21 mouse cellular contexts compared by ENCODE assay signal in genomic region chr14:8464401-8465154, GRCm38 (mm10).
DNase-seq lines count a peak whose midpoint lies in the region; ATAC-seq and TF ChIP-seq lines count a peak whose summit lies in the region.
"Had no signal": no experiment of that assay in that cellular context is flagged by ENCODE, and none has a peak within 500 bp of the region (broad histone marks: within the 10 kb centered on the region; RNA-seq: fewer than 3 reads in every experiment).

No protein-coding gene starts in this region.

- H3K4me2 ChIP-seq in embryonic facial prominence, embryonic 14.5 days (ENCODE audit: low read depth, low read length): no peak overlapping the region
- no peak overlapping the region for H3K4me2 ChIP-seq in hindbrain, postnatal 0 days (ENCODE audit: low read depth, low read length)
- H3K4me2 ChIP-seq in hindbrain, embryonic 12.5 days (replicated peaks): no peak overlapping the region
- no peak overlapping the region for H3K4me2 ChIP-seq in midbrain, postnatal 0 days (ENCODE audit: low read depth, low read length, poor library complexity, severe bottlenecking)
- no peak overlapping the region for H3K4me2 ChIP-seq in midbrain, embryonic 11.5 days
- H3K4me2 ChIP-seq: heart, embryonic 13.5 days; midbrain, embryonic 15.5 days had no signal

- H3K9ac ChIP-seq in embryonic facial prominence, embryonic 14.5 days (ENCODE audit: low read depth, low read length): no peak overlapping the region
- no peak overlapping the region for H3K9ac ChIP-seq in hindbrain, postnatal 0 days (replicated peaks; ENCODE audit: low read length)
- no peak overlapping the region for H3K9ac ChIP-seq in hindbrain, embryonic 12.5 days
- H3K9ac ChIP-seq in midbrain, postnatal 0 days (replicated peaks; ENCODE audit: low read length, poor library complexity, severe bottlenecking): no peak overlapping the region
- no peak overlapping the region for H3K9ac ChIP-seq in midbrain, embryonic 11.5 days (ENCODE audit: low read length)
- H3K9ac ChIP-seq: heart, embryonic 13.5 days; midbrain, embryonic 15.5 days had no signal

- H3K4me1 ChIP-seq in embryonic facial prominence, embryonic 14.5 days (ENCODE audit: control insufficient read depth, insufficient read depth, low read length): peaks cover 6% of the 10 kb centered on the region; the same call in 1 of the 2 replicates
- no peaks in the 10 kb centered on the region for H3K4me1 ChIP-seq in embryonic facial prominence, embryonic 10.5 days
- no peaks in the 10 kb centered on the region for H3K4me1 ChIP-seq in hindbrain, postnatal 0 days (ENCODE audit: insufficient read depth, low read length)
- H3K4me1 ChIP-seq in hindbrain, embryonic 12.5 days: no peaks in the 10 kb centered on the region
- H3K4me1 ChIP-seq in midbrain, postnatal 0 days (ENCODE audit: insufficient read depth, low read length): no peaks in the 10 kb centered on the region
- 0 out of 2 replicates have a peak, but pooled peaks cover 2% of the 10 kb centered on the region for H3K4me1 ChIP-seq in midbrain, embryonic 11.5 days (ENCODE audit: control insufficient read depth, insufficient read depth, low read length)

- ATAC-seq in embryonic facial prominence, embryonic 14.5 days (ENCODE audit: low read depth): no peak
- ATAC-seq in hindbrain, postnatal 0 days: peak; percentile 57; the same call in 1 of the 2 replicates
- ATAC-seq in hindbrain, embryonic 12.5 days (ENCODE audit: low FRiP score): no peak
- no peak for ATAC-seq in midbrain, postnatal 0 days (ENCODE audit: low FRiP score)
- ATAC-seq in midbrain, embryonic 11.5 days (ENCODE audit: low FRiP score): no peak
- ATAC-seq: midbrain, embryonic 15.5 days had no signal

- H3K27me3 ChIP-seq in embryonic facial prominence, embryonic 14.5 days (replicated peaks; ENCODE audit: control insufficient read depth, insufficient read depth, low read length): no peaks in the 10 kb centered on the region
- H3K27me3 ChIP-seq in embryonic facial prominence, embryonic 10.5 days (replicated peaks; ENCODE audit: low read depth, poor library complexity, severe bottlenecking): no peaks in the 10 kb centered on the region
- H3K27me3 ChIP-seq in hindbrain, postnatal 0 days (ENCODE audit: insufficient read depth, low read length): no peaks in the 10 kb centered on the region
- no peaks in the 10 kb centered on the region for H3K27me3 ChIP-seq in hindbrain, embryonic 12.5 days
- H3K27me3 ChIP-seq in midbrain, postnatal 0 days (ENCODE audit: insufficient read depth, low read length): no peaks in the 10 kb centered on the region
- H3K27me3 ChIP-seq in midbrain, embryonic 11.5 days (ENCODE audit: control insufficient read depth, insufficient read depth, low read length): no peaks in the 10 kb centered on the region
- H3K27me3 ChIP-seq: heart, embryonic 13.5 days; midbrain, embryonic 15.5 days had no signal

- DNase-seq in embryonic facial prominence, embryonic 14.5 days (ENCODE audit: low spot score): peak; percentile 28
- no peak for DNase-seq in embryonic facial prominence, embryonic 10.5 days (ENCODE audit: low spot score)
- DNase-seq in hindbrain, postnatal 0 days (ENCODE audit: low spot score): peak; percentile 67
- peak; percentile 70 for DNase-seq in midbrain, postnatal 0 days (ENCODE audit: low spot score)
- no peak for DNase-seq in midbrain, embryonic 11.5 days (ENCODE audit: low spot score, missing footprints)
- DNase-seq in telencephalon, adult 2 months (ENCODE audit: low read depth, low spot score): peak; percentile 34
- DNase-seq: adrenal gland, postnatal 25 days; gastrocnemius, postnatal 25 days; heart, adult 2 months; heart, postnatal 14 days; kidney, adult 2 months; kidney, postnatal 14 days; lung, postnatal 4 days; thymus, postnatal 25 days had no signal

- H3K27ac ChIP-seq in embryonic facial prominence, embryonic 14.5 days (replicated peaks; ENCODE audit: low read depth, low read length): no peak overlapping the region
- no peak overlapping the region for H3K27ac ChIP-seq in embryonic facial prominence, embryonic 10.5 days (replicated peaks)
- H3K27ac ChIP-seq in hindbrain, postnatal 0 days: peak overlapping the region; percentile 36; the same call in 1 of the 2 replicates
- no peak overlapping the region for H3K27ac ChIP-seq in hindbrain, embryonic 12.5 days
- no peak overlapping the region for H3K27ac ChIP-seq in midbrain, postnatal 0 days (ENCODE audit: low read depth, low read length)
- H3K27ac ChIP-seq in midbrain, embryonic 11.5 days (ENCODE audit: low read depth, low read length): no peak overlapping the region
- H3K27ac ChIP-seq: forebrain, embryonic 10.5 days; heart, adult 2 months; heart, embryonic 13.5 days; layer of hippocampus, adult 2 months; left cerebral cortex, adult 2 months; midbrain, embryonic 15.5 days had no signal

- 42% methylated on average over 14 of the region's 14 CpGs for WGBS in embryonic facial prominence, embryonic 14.5 days
- 71% methylated on average over 14 of the region's 14 CpGs for WGBS in embryonic facial prominence, embryonic 10.5 days
- 44% methylated on average over 14 of the region's 14 CpGs for WGBS in hindbrain, postnatal 0 days
- 74% methylated on average over 14 of the region's 14 CpGs for WGBS in hindbrain, embryonic 12.5 days
- WGBS in midbrain, postnatal 0 days: 68% methylated on average over 14 of the region's 14 CpGs
- 71% methylated on average over 14 of the region's 14 CpGs for WGBS in midbrain, embryonic 11.5 days

- no peak for TF ChIP-seq CTCF in hindbrain, postnatal 0 days (IDR thresholded peaks at IDR 0.05; ENCODE audit: low read depth)
- no peak for TF ChIP-seq CTCF in midbrain, postnatal 0 days (IDR thresholded peaks at IDR 0.05)

- H3K4me3 ChIP-seq in embryonic facial prominence, embryonic 14.5 days (ENCODE audit: low read depth, low read length): no peak overlapping the region
- no peak overlapping the region for H3K4me3 ChIP-seq in embryonic facial prominence, embryonic 10.5 days
- H3K4me3 ChIP-seq in hindbrain, postnatal 0 days (ENCODE audit: low read length): no peak overlapping the region
- H3K4me3 ChIP-seq in hindbrain, embryonic 12.5 days: no peak overlapping the region
- H3K4me3 ChIP-seq in midbrain, postnatal 0 days (ENCODE audit: low read depth, low read length): no peak overlapping the region
- no peak overlapping the region for H3K4me3 ChIP-seq in midbrain, embryonic 11.5 days (ENCODE audit: low read depth, low read length)
- H3K4me3 ChIP-seq: forebrain, embryonic 10.5 days; heart, adult 2 months; heart, embryonic 13.5 days; layer of hippocampus, adult 2 months; left cerebral cortex, adult 2 months; midbrain, embryonic 15.5 days; myocyte had no signal

- H3K9me3 ChIP-seq in embryonic facial prominence, embryonic 14.5 days (ENCODE audit: control insufficient read depth, low read length): no peaks in the 10 kb centered on the region
- H3K9me3 ChIP-seq in embryonic facial prominence, embryonic 10.5 days: no peaks in the 10 kb centered on the region
- H3K9me3 ChIP-seq in hindbrain, postnatal 0 days (ENCODE audit: low read length): no peaks in the 10 kb centered on the region
- H3K9me3 ChIP-seq in hindbrain, embryonic 12.5 days (replicated peaks): no peaks in the 10 kb centered on the region
- no peaks in the 10 kb centered on the region for H3K9me3 ChIP-seq in midbrain, postnatal 0 days (ENCODE audit: low read length)
- no peaks in the 10 kb centered on the region for H3K9me3 ChIP-seq in midbrain, embryonic 11.5 days (ENCODE audit: control insufficient read depth, low read length)
- H3K9me3 ChIP-seq: forebrain, embryonic 10.5 days; heart, embryonic 13.5 days; midbrain, embryonic 15.5 days had no signal

- H3K36me3 ChIP-seq in embryonic facial prominence, embryonic 14.5 days (ENCODE audit: control insufficient read depth, insufficient read depth, low read length): no peaks in the 10 kb centered on the region
- no peaks in the 10 kb centered on the region for H3K36me3 ChIP-seq in embryonic facial prominence, embryonic 10.5 days (replicated peaks)
- H3K36me3 ChIP-seq in hindbrain, postnatal 0 days (ENCODE audit: insufficient read depth, low read length): no peaks in the 10 kb centered on the region
- H3K36me3 ChIP-seq in hindbrain, embryonic 12.5 days: no peaks in the 10 kb centered on the region
- no peaks in the 10 kb centered on the region for H3K36me3 ChIP-seq in midbrain, postnatal 0 days (ENCODE audit: insufficient read depth, low read length)
- H3K36me3 ChIP-seq in midbrain, embryonic 11.5 days (ENCODE audit: control insufficient read depth, insufficient read depth, low read length): no peaks in the 10 kb centered on the region
- H3K36me3 ChIP-seq: forebrain, embryonic 10.5 days; heart, embryonic 13.5 days; midbrain, embryonic 15.5 days had no signal

Comparison
In these comparisons a context has a peak if more than half of its experiments do, and no peak if none do; other contexts are left out.
1. DNase-seq: peak in embryonic facial prominence, embryonic 14.5 days (single experiment), hindbrain, postnatal 0 days (single experiment), midbrain, postnatal 0 days (single experiment) and telencephalon, adult 2 months (single experiment); none in embryonic facial prominence, embryonic 10.5 days (single experiment) and midbrain, embryonic 11.5 days (single experiment).